8 mouse cellular contexts compared by ENCODE assay signal in the genomic region with DNA sequence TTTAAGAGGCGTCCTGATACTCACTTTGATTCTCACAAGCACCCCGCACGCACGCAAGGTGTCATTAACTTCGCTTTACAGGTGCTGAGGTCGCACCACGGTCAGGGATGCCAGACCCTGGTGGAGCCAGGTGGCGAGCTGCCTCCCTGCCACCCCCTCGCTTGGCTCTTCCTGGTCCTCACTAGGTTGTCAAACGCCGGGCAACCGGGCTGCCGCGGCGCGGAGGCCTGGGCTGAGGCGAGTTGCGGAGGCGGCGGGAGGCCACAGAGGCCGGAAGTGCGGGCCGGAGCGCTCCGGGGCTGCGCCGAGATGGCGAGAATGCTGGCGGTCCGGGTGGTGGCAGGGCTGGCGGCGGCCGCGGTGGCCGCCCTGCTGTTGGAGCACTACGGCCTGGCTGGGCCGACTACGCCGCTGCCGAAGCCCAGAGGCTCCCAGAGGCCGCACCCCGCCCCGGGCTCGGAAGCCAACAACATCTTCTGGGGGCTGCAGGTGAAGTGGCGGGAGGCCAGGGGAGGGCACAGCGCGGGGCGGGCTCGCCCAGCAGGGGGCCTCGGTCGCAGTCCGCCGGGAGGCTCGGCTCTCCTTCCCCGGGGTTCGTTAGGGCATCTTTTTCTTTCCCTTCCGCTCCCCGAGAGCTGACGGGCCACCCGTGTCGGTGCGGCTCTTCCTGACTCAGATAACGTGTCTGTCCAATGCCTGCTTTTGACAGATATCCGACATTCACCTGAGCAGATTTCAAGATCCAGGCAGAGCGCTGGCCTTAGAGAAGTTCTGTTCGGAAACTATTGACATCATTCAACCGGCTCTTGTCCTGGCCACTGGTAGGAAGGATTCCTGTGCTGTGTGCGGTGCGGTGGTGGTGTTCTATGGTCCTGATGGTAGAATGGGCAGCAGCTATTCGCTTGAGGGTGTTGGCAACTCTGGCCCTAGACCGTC. TPM values are rescaled to one million over a fixed set of nuclear protein-coding genes. Genes with fewer than 3 reads are reported as not detected.
DNase-seq lines count a peak whose midpoint lies in the region; ATAC-seq lines count a peak whose summit lies in the region.

A gene (plus strand): TSS at position 28 of the 936 bp plus-strand sequence.

- no peaks in the 10 kb centered on the region for H3K9me3 ChIP-seq in hindbrain, embryonic 14.5 days (ENCODE audit: control insufficient read depth, low read length)

- peak within 1 kb of the TSS; percentile 82 for H3K27ac ChIP-seq in hindbrain, embryonic 14.5 days

- under 1% methylated on average over 66 of the region's 71 CpGs for WGBS in hindbrain, embryonic 14.5 days

- no peaks in the 10 kb centered on the region for H3K27me3 ChIP-seq in hindbrain, embryonic 14.5 days (ENCODE audit: control insufficient read depth, insufficient read depth, low read length)

- peak within 1 kb of the TSS; percentile 50 for H3K4me3 ChIP-seq in hindbrain, embryonic 14.5 days (replicated peaks; ENCODE audit: low read length)

- H3K4me2 ChIP-seq in hindbrain, embryonic 14.5 days (replicated peaks), result peak within 1 kb of the TSS; percentile 66

- peak; percentile 27 to 59 for DNase-seq in cerebellum, postnatal 4 days (ENCODE audit: low spot score in 2 of 2)
- DNase-seq in gastrocnemius, adult 18-20 months (ENCODE audit: low spot score), result peak; percentile 48
- peak; percentile 51 for DNase-seq in hindbrain, embryonic 14.5 days (ENCODE audit: low spot score)
- DNase-seq in layer of hippocampus, postnatal 36 days, result peak; percentile 59 to 67
- peak; percentile 79 to 80 for DNase-seq in lung, postnatal 4 days
- DNase-seq in retina, postnatal 7 days (ENCODE audit: low read depth, low spot score), result peak; percentile 43
- peak; percentile 74 for DNase-seq in urinary bladder, adult 2 months (ENCODE audit: low spot score)

- H3K4me1 ChIP-seq in hindbrain, embryonic 14.5 days (replicated peaks; ENCODE audit: control insufficient read depth, insufficient read depth, low read length), result 0 out of 2 replicates have a peak, but pooled peaks cover 6% of the 10 kb centered on the region

- H3K36me3 ChIP-seq in hindbrain, embryonic 14.5 days (replicated peaks; ENCODE audit: control insufficient read depth, insufficient read depth), result peaks cover 15% of the 10 kb centered on the region; the same call in 1 of the 2 replicates

- ATAC-seq in activated CD4-positive, CD25-positive, alpha-beta regulatory T cell, adult 4 months, result peak; percentile 59
- ATAC-seq in hindbrain, embryonic 14.5 days (ENCODE audit: low FRiP score), result peak; percentile 73

- H3K9ac ChIP-seq in hindbrain, embryonic 14.5 days, result peak within 1 kb of the TSS; percentile 83

RNA-seq across cellular contexts. Expression of the gene that starts here (rescaled TPM):
- polyA plus RNA-seq in activated CD4-positive, CD25-positive, alpha-beta regulatory T cell, adult 4 months (2017; shearing (Covaris generic)), result 10 to 100 TPM; 10.6 to 13.4 TPM
- total RNA-seq in gastrocnemius, adult 18-20 months (2021), result 1 to 10 TPM; 3.0 to 4.2 TPM
- 18.5 and 18.9 TPM in 2 replicates for polyA plus RNA-seq in hindbrain, embryonic 14.5 days (2014; fragmentation: Nextera tagmentation; extraction: Ambion mirVana)
- total RNA-seq in layer of hippocampus, postnatal 36 days (2021), result 10 to 100 TPM; 23.0 to 26.2 TPM
- 9.1 and 12.1 TPM in 2 replicates for polyA plus RNA-seq in urinary bladder, adult 2 months (2012; rRNA removed)

Comparison
In these comparisons a context has a peak if more than half of its experiments do, and no peak if none do; other contexts are left out.
1. Peak in every context shown above with its lines: DNase-seq, ATAC-seq, H3K4me3 ChIP-seq and H3K27ac ChIP-seq.
2. RNA of the gene that starts here (total RNA-seq): 23.0 to 26.2 TPM in layer of hippocampus, postnatal 36 days; 3.0 to 4.2 TPM in gastrocnemius, adult 18-20 months; every median in the first group is over 4 times any median in the second.